Mouse (Mus musculus) midbrain, embryonic 16.5 days (tissue): ENCODE results near the gene Mtor. TPM values are rescaled to one million over a fixed set of nuclear protein-coding genes. Genes with fewer than 3 reads are reported as not detected.

Source experiments
- ATAC-seq: fragments of 200-750 bp; cut with Nextera tagmentation; 2 replicates; pipeline ENCODE4 v1.8.0; 2017; ENCODE audit warnings: moderate TSS enrichment
- H3K27ac ChIP-seq: fragments of 300-500 bp; sonication (generic); 2 replicates; pipeline ENCODE4 v1.5.1; 2014; ENCODE audit warnings: mild to moderate bottlenecking, low read length, mixed read lengths
- H3K27me3 ChIP-seq: fragments of 300-500 bp; sonication (generic); 2 replicates; pipeline ENCODE4 v1.6.1; 2014; ENCODE audit warnings: low read depth, low read length, mixed read lengths; ENCODE audit not compliant: control insufficient read depth, insufficient read depth
- H3K36me3 ChIP-seq: fragments of 300-500 bp; sonication (generic); 2 replicates; pipeline ENCODE4 v1.6.1; 2014; ENCODE audit warnings: mild to moderate bottlenecking, low read length, moderate library complexity, mixed read lengths; ENCODE audit not compliant: control insufficient read depth, insufficient read depth
- H3K4me1 ChIP-seq: fragments of 300-500 bp; sonication (generic); 2 replicates; pipeline ENCODE4 v1.6.1; 2014; ENCODE audit warnings: mild to moderate bottlenecking, low read length, mixed read lengths; ENCODE audit not compliant: control insufficient read depth, insufficient read depth
- H3K4me2 ChIP-seq: fragments of 300-500 bp; sonication (generic); 2 replicates; pipeline ENCODE4 v1.6.1; 2014; ENCODE audit warnings: mild to moderate bottlenecking, low read length, mixed read lengths
- H3K4me3 ChIP-seq: fragments of 300-500 bp; sonication (generic); 2 replicates; pipeline ENCODE4 v1.5.1; 2014; ENCODE audit warnings: low read depth, mild to moderate bottlenecking, low read length, moderate library complexity, mixed read lengths
- H3K9ac ChIP-seq: fragments of 300-500 bp; sonication (generic); 2 replicates; pipeline ENCODE4 v1.6.1; 2014; ENCODE audit warnings: low read depth, low read length, mixed read lengths
- H3K9me3 ChIP-seq: fragments of 300-500 bp; sonication (generic); replicated peaks from 2 replicates; pipeline ENCODE4 v1.6.1; 2014; ENCODE audit warnings: mild to moderate bottlenecking, low read length, mixed read lengths; ENCODE audit not compliant: control insufficient read depth, poor library complexity, severe bottlenecking
- WGBS: fragments of 180-500 bp; shearing (Covaris S2); extraction: QIAGEN DNeasy Blood & Tissue Kit; methylation state at CpG from one replicate; pipeline ENCODE4 v1.1.7; 2014; 5-methylcytosine and 5-hydroxymethylcytosine counted together
- polyA plus RNA-seq: library from polyadenylated mRNA; unstranded; fragments of >200 nt; fragmentation: Nextera tagmentation; extraction: Ambion mirVana; gene quantifications from 2 replicates; pipeline ENCODE4 v1.2.1, GENCODE M21; 2015

Gene Mtor
- polyA plus RNA-seq, 1 experiment from 2014 or later, result 23.0 TPM

- H3K9ac ChIP-seq, result no peak overlapping the region
- 0 out of 2 replicates have a peak, but pooled peaks cover 3% of the 10 kb centered on the region for H3K4me1 ChIP-seq
- no peak overlapping the region for H3K4me2 ChIP-seq
- H3K9me3 ChIP-seq, result no peaks in the 10 kb centered on the region
- H3K27me3 ChIP-seq, result no peaks in the 10 kb centered on the region
- H3K36me3 ChIP-seq, result no peaks in the 10 kb centered on the region; the same call in 1 of the 2 replicates
- ATAC-seq, result no peak
- WGBS, result 90% methylated on average over 4 of the region's 4 CpGs
- no peak overlapping the region for H3K4me3 ChIP-seq
- no peak overlapping the region for H3K27ac ChIP-seq
Observed at GRCm38 (mm10) chr4:148434554-148434953, 13.9 kb upstream of the Mtor start.

- H3K27ac ChIP-seq, result no peak overlapping the region
- 92% methylated on average over 3 of the region's 3 CpGs for WGBS
- no peaks in the 10 kb centered on the region for H3K9me3 ChIP-seq
- no peak for ATAC-seq
- H3K27me3 ChIP-seq, result no peaks in the 10 kb centered on the region
- H3K4me1 ChIP-seq, result peaks cover 4% of the 10 kb centered on the region; the same call in 1 of the 2 replicates
- H3K36me3 ChIP-seq, result no peaks in the 10 kb centered on the region; the same call in 1 of the 2 replicates
- H3K4me3 ChIP-seq, result no peak overlapping the region
- H3K9ac ChIP-seq, result no peak overlapping the region
- H3K4me2 ChIP-seq, result no peak overlapping the region
Observed at GRCm38 (mm10) chr4:148435106-148435505, 13.3 kb upstream of the Mtor start.

- peaks cover 5% of the 10 kb centered on the region; the same call in 1 of the 2 replicates for H3K4me1 ChIP-seq
- H3K36me3 ChIP-seq, result no peaks in the 10 kb centered on the region; the same call in 1 of the 2 replicates
- no peak overlapping the region for H3K4me2 ChIP-seq
- H3K9ac ChIP-seq, result no peak overlapping the region; the same call in 1 of the 2 replicates
- H3K4me3 ChIP-seq, result no peak overlapping the region
- ATAC-seq, result peak; percentile 74
- 0 out of 2 replicates have a peak overlapping the region, but pooled peaks have one; percentile 20 for H3K27ac ChIP-seq
- WGBS, result 44% methylated on average over 6 of the region's 6 CpGs
- no peaks in the 10 kb centered on the region for H3K27me3 ChIP-seq
- H3K9me3 ChIP-seq, result no peaks in the 10 kb centered on the region
Observed at GRCm38 (mm10) chr4:148435657-148436330, 12.6 kb upstream of the Mtor start.

DNA sequence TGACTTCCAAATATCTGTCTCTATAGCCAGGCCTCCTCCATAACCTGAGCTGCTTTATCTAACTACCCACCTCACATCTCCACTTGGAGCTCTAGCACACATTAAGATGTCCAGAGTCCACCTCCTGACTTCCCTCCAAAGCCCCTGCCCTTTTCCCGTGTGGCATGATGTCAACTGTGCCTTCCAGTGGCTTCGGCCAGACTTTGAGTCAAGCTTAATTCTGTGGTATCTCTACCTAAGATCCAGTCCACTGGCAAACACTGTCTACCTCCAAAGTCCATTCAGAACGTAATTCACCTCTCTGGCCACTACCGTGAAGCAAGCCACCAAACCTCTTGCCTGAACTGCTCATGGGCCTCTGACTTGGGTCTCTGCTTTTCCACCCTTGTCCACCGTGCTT, 6.5 kb upstream of the Mtor start:
- no peak for ATAC-seq
- WGBS, result 95% methylated on average over 5 of the region's 5 CpGs

GRCm38 (mm10) chr4:148442598-148442997, 5.8 kb upstream of the Mtor start:
- Histone ChIP-seq H3K36me3 (no peaks in the 10 kb centered on the region), H3K27ac (no peak overlapping the region), H3K9ac (no peak overlapping the region), H3K4me3 (no peak overlapping the region), H3K4me1 (peaks cover 28% of the 10 kb centered on the region), H3K27me3 (no peaks in the 10 kb centered on the region), H3K9me3 (no peaks in the 10 kb centered on the region), H3K4me2 (no peak overlapping the region)
- WGBS, result 96% methylated on average over 7 of the region's 7 CpGs
- no peak for ATAC-seq

More for the DNA sequence above, 6.5 kb upstream of the Mtor start:
- Histone ChIP-seq H3K36me3 (no peaks in the 10 kb centered on the region), H3K27me3 (no peaks in the 10 kb centered on the region), H3K9me3 (no peaks in the 10 kb centered on the region), H3K4me1 (peaks cover 26% of the 10 kb centered on the region), H3K4me3 (no peak overlapping the region), H3K4me2 (no peak overlapping the region), H3K27ac (no peak overlapping the region), H3K9ac (no peak overlapping the region)

- Histone ChIP-seq H3K36me3 (no peaks in the 10 kb centered on the region), H3K9me3 (no peaks in the 10 kb centered on the region), H3K27ac (peak within 1 kb of the TSS; percentile 71), H3K4me1 (peaks cover 34% of the 10 kb centered on the region), H3K9ac (peak within 1 kb of the TSS; percentile 83), H3K27me3 (no peaks in the 10 kb centered on the region), H3K4me2 (peak within 1 kb of the TSS; percentile 92), H3K4me3 (peak within 1 kb of the TSS; percentile 74)
- peak; percentile 19; the same call in 1 of the 2 replicates for ATAC-seq
- under 1% methylated on average over 46 of the region's 46 CpGs for WGBS
Observed at GRCm38 (mm10) chr4:148444250-148444967, 4.0 kb upstream of the Mtor start, which contains the start of gene Ubiad1. TSS of gene Ubiad1 (minus strand) at chr4:148444771.

- 0% methylated on average over 15 of the region's 15 CpGs for WGBS
- peak overlapping the region; percentile 92 for H3K9ac ChIP-seq
- H3K4me2 ChIP-seq, result peak overlapping the region; percentile 60
- peak overlapping the region; percentile 82 for H3K27ac ChIP-seq
- H3K9me3 ChIP-seq, result no peaks in the 10 kb centered on the region
- ATAC-seq, result no peak
- H3K27me3 ChIP-seq, result no peaks in the 10 kb centered on the region
- H3K4me1 ChIP-seq, result peaks cover 36% of the 10 kb centered on the region
- peaks cover 11% of the 10 kb centered on the region for H3K36me3 ChIP-seq
- peak overlapping the region; percentile 87 for H3K4me3 ChIP-seq
Observed at GRCm38 (mm10) chr4:148448853-148449245, 438 bp downstream of the Mtor start.

GRCm38 (mm10) chr4:148453707-148454106, 5.3 kb downstream of the Mtor start:
- Histone ChIP-seq H3K4me2 (no peak overlapping the region), H3K9ac (no peak overlapping the region), H3K36me3 (peaks cover 50% of the 10 kb centered on the region), H3K4me1 (peaks cover 22% of the 10 kb centered on the region), H3K4me3 (no peak overlapping the region), H3K27me3 (no peaks in the 10 kb centered on the region), H3K9me3 (no peaks in the 10 kb centered on the region), H3K27ac (no peak overlapping the region)
- no peak for ATAC-seq
- WGBS, result 90% methylated on average over 11 of the region's 11 CpGs
